Mouse (Mus musculus) cerebellum, adult (tissue): Measurements from ENCODE around the gene Mrps18a.

Experiments used
- ATAC-seq: cut with Nextera tagmentation; 2 replicates; pipeline ENCODE4 v1.9.2; 2017; ENCODE audit warnings: mild to moderate bottlenecking, moderate library complexity, mixed read lengths; ENCODE audit not compliant: insufficient number of reproducible peaks, low FRiP score, low TSS enrichment

Mrps18a gene

GRCm38 (mm10) chr17:46138563-46139236 is 27.9 kb downstream of the Mrps18a start:
- ATAC-seq = no peak

GRCm38 (mm10) chr17:46139872-46140271 is 29.1 kb downstream of the Mrps18a start:
- no peak for ATAC-seq

- ATAC-seq = no peak
These were observed 33.0 kb downstream of the Mrps18a start, which contains the start of gene Rsph9 for GRCm38 (mm10) chr17:46143578-46144423. Gene Rsph9 (minus strand): TSS chr17:46144216.

GRCm38 (mm10) chr17:46152847-46153782 is 42.3 kb downstream of the Mrps18a start, which contains the start of gene Mad2l1bp:
Gene Mad2l1bp (minus strand): TSS chr17:46153553.
- peak; percentile 92 for ATAC-seq

- no peak for ATAC-seq
These were observed 43.5 kb downstream of the Mrps18a start for GRCm38 (mm10) chr17:46154336-46154735.

GRCm38 (mm10) chr17:46156680-46157079 is 45.9 kb downstream of the Mrps18a start:
- no peak for ATAC-seq

GRCm38 (mm10) chr17:46157131-46157530 is 46.3 kb downstream of the Mrps18a start:
- no peak for ATAC-seq

- no peak for ATAC-seq
These were observed 48.5 kb downstream of the Mrps18a start for GRCm38 (mm10) chr17:46159236-46159635.

- peak; percentile 21; the same call in 1 of the 2 replicates for ATAC-seq
These were observed 49.4 kb downstream of the Mrps18a start for GRCm38 (mm10) chr17:46160090-46160662.

- ATAC-seq = peak; percentile 97
These were observed 49.9 kb downstream of the Mrps18a start, which contains the start of gene Gtpbp2 for GRCm38 (mm10) chr17:46160686-46161085. Gene Gtpbp2 (plus strand): TSS chr17:46161032.

- no peak for ATAC-seq
These were observed 50.4 kb downstream of the Mrps18a start for GRCm38 (mm10) chr17:46161179-46161578.

- ATAC-seq = no peak
These were observed 50.9 kb downstream of the Mrps18a start for GRCm38 (mm10) chr17:46161710-46162109.

GRCm38 (mm10) chr17:46162551-46162950 is 51.8 kb downstream of the Mrps18a start:
- no peak for ATAC-seq

- ATAC-seq = no peak
These were observed 52.2 kb downstream of the Mrps18a start for GRCm38 (mm10) chr17:46162951-46163421.

GRCm38 (mm10) chr17:46164301-46164700 is 53.5 kb downstream of the Mrps18a start:
- ATAC-seq = no peak

GRCm38 (mm10) chr17:46164791-46165190 is 54.0 kb downstream of the Mrps18a start:
- ATAC-seq = no peak

GRCm38 (mm10) chr17:46165460-46165859 is 54.7 kb downstream of the Mrps18a start:
- ATAC-seq = no peak

GRCm38 (mm10) chr17:46166270-46166669 is 55.5 kb downstream of the Mrps18a start:
- ATAC-seq = no peak

GRCm38 (mm10) chr17:46167014-46167413 is 56.2 kb downstream of the Mrps18a start:
- ATAC-seq = no peak

- ATAC-seq = no peak
These were observed 57.5 kb downstream of the Mrps18a start for GRCm38 (mm10) chr17:46168318-46168717.
